Mouse (Mus musculus): ENCODE measurements around the gene Abhd5. TPM values are rescaled to one million over a fixed set of nuclear protein-coding genes. Genes with fewer than 3 reads are reported as not detected.
A peak's percentile ranks its signal among the peaks of the same experiment; 100 is the strongest.
"Not testable (repeated sequence)": the region's sequence is repeated elsewhere in the genome, so short reads cannot be mapped to it uniquely, and the experiment has no call there.

Gene Abhd5
- polyA plus RNA-seq (2016; fragmentation: Nextera tagmentation; extraction: Ambion mirVana): 16.2 and 19.1 TPM in 2 replicates

GRCm38 (mm10) chr9:122351303-122352024 lies at the start of gene Abhd5:
Gene Abhd5 (plus strand): TSS chr9:122351608.
- H3K27me3 ChIP-seq (replicated peaks): no peaks in the 10 kb centered on the region
- peak within 1 kb of the TSS; percentile 75 for H3K27ac ChIP-seq (ENCODE audit: poor library complexity, severe bottlenecking)
- H3K4me3 ChIP-seq: peak within 1 kb of the TSS; percentile 83
- H3K9ac ChIP-seq: peak within 1 kb of the TSS; percentile 90
- WGBS: under 1% methylated on average over 77 of the region's 84 CpGs
- H3K9me3 ChIP-seq (replicated peaks): no peaks in the 10 kb centered on the region
- no peaks in the 10 kb centered on the region for H3K36me3 ChIP-seq
- peaks cover 12% of the 10 kb centered on the region for H3K4me1 ChIP-seq (replicated peaks)
- H3K4me2 ChIP-seq: peak within 1 kb of the TSS; percentile 76
- peak; percentile 98 for ATAC-seq (ENCODE audit: insufficient number of reproducible peaks, low FRiP score)

- 70% methylated on average over 3 of the region's 3 CpGs for WGBS
- Histone ChIP-seq H3K4me1 (replicated peaks) (peaks cover 7% of the 10 kb centered on the region), H3K4me3 (no peak overlapping the region), H3K9ac (no peak overlapping the region), H3K4me2 (no peak overlapping the region), H3K36me3 (no peaks in the 10 kb centered on the region), H3K27me3 (replicated peaks) (no peaks in the 10 kb centered on the region), H3K27ac (ENCODE audit: poor library complexity, severe bottlenecking) (no peak overlapping the region), H3K9me3 (replicated peaks) (no peaks in the 10 kb centered on the region)
- no peak for ATAC-seq (ENCODE audit: insufficient number of reproducible peaks, low FRiP score)
Measured at GRCm38 (mm10) chr9:122305302-122305701, 46.1 kb upstream of the Abhd5 start.

- H3K27me3 ChIP-seq (replicated peaks): no peaks in the 10 kb centered on the region
- H3K27ac ChIP-seq (ENCODE audit: poor library complexity, severe bottlenecking): no peak overlapping the region
- H3K36me3 ChIP-seq: no peaks in the 10 kb centered on the region
- WGBS: 48% methylated on average over 14 of the region's 14 CpGs
- H3K4me2 ChIP-seq: peak overlapping the region; percentile 31; the same call in 1 of the 2 replicates
- 0 out of 2 replicates have a peak, but pooled peaks have one; percentile 27 for ATAC-seq (ENCODE audit: insufficient number of reproducible peaks, low FRiP score)
- no peak overlapping the region for H3K9ac ChIP-seq
- no peaks in the 10 kb centered on the region for H3K9me3 ChIP-seq (replicated peaks)
- H3K4me1 ChIP-seq (replicated peaks): peaks cover 7% of the 10 kb centered on the region
- no peak overlapping the region for H3K4me3 ChIP-seq
Measured at GRCm38 (mm10) chr9:122309013-122309980, 42.1 kb upstream of the Abhd5 start.

GRCm38 (mm10) chr9:122310613-122311049 lies 40.8 kb upstream of the Abhd5 start:
- no peaks in the 10 kb centered on the region for H3K27me3 ChIP-seq (replicated peaks)
- peaks cover 7% of the 10 kb centered on the region for H3K4me1 ChIP-seq (replicated peaks)
- H3K4me2 ChIP-seq: peak overlapping the region; percentile 72
- no peaks in the 10 kb centered on the region for H3K36me3 ChIP-seq
- peak overlapping the region; percentile 58 for H3K4me3 ChIP-seq
- no peaks in the 10 kb centered on the region for H3K9me3 ChIP-seq (replicated peaks)
- peak; percentile 80 for ATAC-seq (ENCODE audit: insufficient number of reproducible peaks, low FRiP score)
- peak overlapping the region; percentile 81 for H3K9ac ChIP-seq
- 6% methylated on average over 18 of the region's 19 CpGs for WGBS
- no peak overlapping the region for H3K27ac ChIP-seq (ENCODE audit: poor library complexity, severe bottlenecking)

- Histone ChIP-seq H3K27ac (ENCODE audit: poor library complexity, severe bottlenecking) (no peak overlapping the region), H3K4me1 (replicated peaks) (peaks cover 7% of the 10 kb centered on the region), H3K36me3 (no peaks in the 10 kb centered on the region), H3K9ac (peak overlapping the region; percentile 81), H3K27me3 (replicated peaks) (no peaks in the 10 kb centered on the region), H3K4me2 (peak overlapping the region; percentile 72), H3K4me3 (peak overlapping the region; percentile 58), H3K9me3 (replicated peaks) (no peaks in the 10 kb centered on the region)
- 72% methylated on average over 7 of the region's 7 CpGs for WGBS
- ATAC-seq (ENCODE audit: insufficient number of reproducible peaks, low FRiP score): peak; percentile 37; the same call in 1 of the 2 replicates
Measured at GRCm38 (mm10) chr9:122311051-122311760, 40.2 kb upstream of the Abhd5 start.

- no peak overlapping the region for H3K27ac ChIP-seq (ENCODE audit: poor library complexity, severe bottlenecking)
- no peaks in the 10 kb centered on the region for H3K27me3 ChIP-seq (replicated peaks)
- no peaks in the 10 kb centered on the region for H3K9me3 ChIP-seq (replicated peaks)
- no peak overlapping the region for H3K9ac ChIP-seq
- H3K36me3 ChIP-seq: no peaks in the 10 kb centered on the region
- ATAC-seq (ENCODE audit: insufficient number of reproducible peaks, low FRiP score): no peak
- H3K4me3 ChIP-seq: no peak overlapping the region
- no peak overlapping the region for H3K4me2 ChIP-seq
- 73% methylated on average over 7 of the region's 7 CpGs for WGBS
- peaks cover 7% of the 10 kb centered on the region for H3K4me1 ChIP-seq (replicated peaks)
Measured at GRCm38 (mm10) chr9:122312296-122312990, 39.0 kb upstream of the Abhd5 start.

GRCm38 (mm10) chr9:122313128-122313527 lies 38.3 kb upstream of the Abhd5 start:
- H3K27ac ChIP-seq (ENCODE audit: poor library complexity, severe bottlenecking); H3K4me2 ChIP-seq; H3K27me3 ChIP-seq (replicated peaks); H3K4me1 ChIP-seq (replicated peaks); H3K9ac ChIP-seq; H3K9me3 ChIP-seq (replicated peaks); ATAC-seq (ENCODE audit: insufficient number of reproducible peaks, low FRiP score); H3K36me3 ChIP-seq; H3K4me3 ChIP-seq: not testable (repeated sequence)
- WGBS: 61% methylated on average over 1 of the region's 1 CpGs

- Histone ChIP-seq H3K9ac (no peak overlapping the region), H3K27ac (ENCODE audit: poor library complexity, severe bottlenecking) (no peak overlapping the region), H3K4me2 (no peak overlapping the region), H3K4me1 (replicated peaks) (peaks cover 4% of the 10 kb centered on the region), H3K9me3 (replicated peaks) (no peaks in the 10 kb centered on the region), H3K4me3 (no peak overlapping the region), H3K36me3 (no peaks in the 10 kb centered on the region), H3K27me3 (replicated peaks) (no peaks in the 10 kb centered on the region)
- no peak for ATAC-seq (ENCODE audit: insufficient number of reproducible peaks, low FRiP score)
- WGBS: 85% methylated on average over 6 of the region's 6 CpGs
Measured at GRCm38 (mm10) chr9:122314386-122314785, 37.0 kb upstream of the Abhd5 start.

- Histone ChIP-seq H3K27me3 (replicated peaks) (no peaks in the 10 kb centered on the region), H3K4me2 (no peak overlapping the region), H3K9ac (no peak overlapping the region), H3K27ac (ENCODE audit: poor library complexity, severe bottlenecking) (no peak overlapping the region), H3K9me3 (replicated peaks) (no peaks in the 10 kb centered on the region), H3K36me3 (no peaks in the 10 kb centered on the region), H3K4me3 (no peak overlapping the region), H3K4me1 (replicated peaks) (no peaks in the 10 kb centered on the region)
- 44% methylated on average over 4 of the region's 4 CpGs for WGBS
- no peak for ATAC-seq (ENCODE audit: insufficient number of reproducible peaks, low FRiP score)
Measured at GRCm38 (mm10) chr9:122314942-122315341, 36.5 kb upstream of the Abhd5 start.

GRCm38 (mm10) chr9:122315501-122315900 lies 35.9 kb upstream of the Abhd5 start:
- H3K27ac ChIP-seq (ENCODE audit: poor library complexity, severe bottlenecking): no peak overlapping the region
- ATAC-seq (ENCODE audit: insufficient number of reproducible peaks, low FRiP score): no peak
- no peak overlapping the region for H3K4me2 ChIP-seq
- 81% methylated on average over 11 of the region's 11 CpGs for WGBS
- no peaks in the 10 kb centered on the region for H3K36me3 ChIP-seq
- H3K9me3 ChIP-seq (replicated peaks): no peaks in the 10 kb centered on the region
- H3K27me3 ChIP-seq (replicated peaks): no peaks in the 10 kb centered on the region
- H3K4me3 ChIP-seq: no peak overlapping the region
- no peak overlapping the region for H3K9ac ChIP-seq
- H3K4me1 ChIP-seq (replicated peaks): no peaks in the 10 kb centered on the region

Data from heart, embryonic 12.5 days (tissue).